Mouse (Mus musculus) embryonic fibroblast, embryonic 13.5 days (primary cell): ENCODE results near the gene Cep295.

Experiments
- CTCF ChIP-seq: IDR thresholded peaks from 2 replicates; pipeline ENCODE4 v1.5.1; 2011; ENCODE audit warnings: mild to moderate bottlenecking, control low read depth, low read length, moderate library complexity, borderline replicate concordance; ENCODE audit not compliant: insufficient read depth
- POLR2A ChIP-seq: IDR thresholded peaks from 2 replicates; pipeline ENCODE4 v1.6.1; 2011; ENCODE audit warnings: low read depth, mild to moderate bottlenecking, control low read depth, low read length, moderate library complexity

- TF ChIP-seq POLR2A (no peak), CTCF (no peak)
Observed at GRCm38 (mm10) chr9:15287846-15288245, 69.7 kb downstream of the Cep295 start.
